Mouse (Mus musculus): ENCODE measurements at regions not wholly inside any gene's neighbourhood (a gene's known extent, or its start where the extent isn't known, plus 50 kb on each side); places are given as distances from the start of the nearest gene placed in this dataset.
A peak's percentile ranks its signal among the peaks of the same experiment; 100 is the strongest.

DNA sequence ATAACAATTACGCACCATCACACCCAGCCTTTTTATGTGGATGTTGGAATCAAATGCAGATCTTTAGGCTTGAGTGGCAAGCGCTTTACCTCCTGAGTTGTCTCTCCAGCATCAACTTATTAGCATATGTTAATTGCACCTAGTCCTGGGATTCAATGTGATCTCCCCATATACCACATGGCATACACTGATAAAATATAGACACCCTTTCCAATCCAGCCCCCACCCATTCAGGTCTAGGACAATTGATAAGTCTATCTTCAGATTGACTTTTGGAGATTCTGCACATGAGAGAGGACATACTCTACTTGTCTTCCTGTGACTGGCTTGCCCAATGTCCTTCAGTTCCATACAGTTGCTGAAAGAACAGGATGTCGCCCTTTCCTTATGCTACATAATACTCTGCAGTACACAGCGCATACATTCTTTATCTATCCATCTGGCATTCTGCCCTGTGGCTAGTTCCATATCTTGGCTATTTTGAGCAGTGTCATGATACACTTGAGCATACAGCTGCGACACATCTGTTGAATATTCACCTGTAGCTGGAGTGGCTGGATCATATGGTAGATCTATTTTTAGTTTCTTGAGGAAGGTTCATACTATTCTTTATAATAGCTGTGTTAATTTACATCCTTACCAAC is 120.3 kb downstream of the Gsdmc2 start:
- no peak for DNase-seq

DNA sequence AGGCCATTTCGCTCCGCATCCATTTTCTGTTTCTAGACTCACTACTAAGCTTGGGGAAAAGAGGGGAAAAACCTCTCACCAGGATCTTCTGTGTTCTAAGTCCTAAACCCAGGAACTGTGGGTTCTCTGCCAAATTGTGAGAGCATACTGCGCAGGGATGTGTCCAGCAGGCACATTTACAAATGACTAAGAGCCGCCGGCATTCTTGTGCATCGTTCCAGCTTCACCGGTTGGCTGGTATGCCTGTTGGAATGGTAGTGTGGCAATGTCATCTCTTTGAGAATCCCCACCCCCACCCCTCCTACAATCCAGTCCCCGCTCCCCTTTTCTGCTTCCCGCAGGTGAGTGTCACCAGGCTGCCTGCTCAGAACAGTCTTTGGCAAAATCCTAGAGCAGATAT is 122.0 kb downstream of the Gsdmc2 start:
- DNase-seq: no peak

DNA sequence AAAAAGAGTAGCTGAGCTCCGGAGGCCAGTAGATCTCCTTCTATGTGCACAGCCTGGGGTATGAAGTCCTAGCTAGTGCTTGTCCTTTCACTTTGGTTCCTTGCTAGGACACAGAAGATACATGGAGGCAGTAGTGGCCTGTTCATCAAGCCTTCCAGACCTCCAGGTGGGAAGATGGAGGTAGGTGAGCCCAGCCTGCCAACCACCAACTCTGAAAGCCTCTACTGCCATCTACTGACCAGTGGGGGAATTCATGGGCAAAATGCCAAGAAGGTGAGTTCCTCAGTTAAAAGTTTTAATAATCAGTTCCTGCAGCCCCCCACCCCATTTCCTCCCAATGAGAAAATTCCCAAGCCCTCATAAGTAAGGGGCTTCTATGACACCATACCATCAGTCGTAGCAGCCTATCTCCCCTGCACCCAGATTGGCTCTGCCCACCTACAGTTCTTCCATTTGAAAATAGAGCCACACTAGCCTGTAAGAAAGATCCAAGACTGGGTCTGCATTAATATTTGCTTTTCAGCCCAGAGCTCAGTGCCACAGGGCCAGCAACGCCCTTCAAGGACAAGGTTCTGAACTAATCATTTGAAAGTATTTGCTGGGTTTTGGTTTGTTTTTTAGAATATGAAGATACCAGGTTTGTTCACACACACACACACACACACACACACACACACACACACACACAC is 123.2 kb downstream of the Gsdmc2 start:
- peak; percentile 63 for DNase-seq

DNA sequence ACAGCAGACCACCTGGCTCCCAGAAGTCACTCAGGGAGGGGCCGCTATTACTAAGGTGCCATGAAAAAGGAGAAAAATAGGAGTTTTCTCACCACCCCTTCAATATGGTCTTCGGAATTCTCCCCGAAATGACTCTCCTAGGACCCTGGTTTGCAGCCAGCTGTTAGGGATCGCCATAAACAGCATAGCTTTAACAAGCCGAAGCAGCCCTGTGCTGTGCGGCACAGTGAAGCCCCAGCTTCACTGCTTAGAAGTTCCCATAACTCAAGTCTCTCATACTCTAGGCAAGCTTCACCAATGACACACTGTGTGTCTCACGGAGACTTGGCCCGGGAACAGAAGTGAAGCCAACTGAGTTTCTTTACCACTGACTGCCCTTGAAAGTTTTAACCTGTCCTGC is 127.2 kb downstream of the Gsdmc2 start:
- DNase-seq: no peak

DNA sequence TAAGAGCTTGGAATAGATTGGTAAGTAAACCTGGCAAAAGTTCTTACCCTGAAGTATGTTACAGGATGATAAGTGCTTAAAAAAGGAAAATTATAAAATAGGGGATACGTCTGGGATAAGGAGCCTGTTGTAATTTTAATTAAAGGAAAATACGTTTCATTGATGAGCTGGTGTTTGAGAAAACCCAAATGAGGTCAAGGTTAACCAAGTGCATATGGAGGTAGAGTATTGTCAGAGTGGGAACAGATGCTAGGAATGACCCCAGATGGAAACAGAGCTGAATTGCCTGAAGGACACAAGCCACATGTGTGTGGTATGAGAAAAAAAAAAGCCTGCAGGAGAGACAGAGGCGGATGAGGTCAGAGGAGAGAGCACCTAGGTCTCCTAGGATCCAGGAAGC is 131.3 kb downstream of the Gsdmc2 start:
- DNase-seq: no peak

DNA sequence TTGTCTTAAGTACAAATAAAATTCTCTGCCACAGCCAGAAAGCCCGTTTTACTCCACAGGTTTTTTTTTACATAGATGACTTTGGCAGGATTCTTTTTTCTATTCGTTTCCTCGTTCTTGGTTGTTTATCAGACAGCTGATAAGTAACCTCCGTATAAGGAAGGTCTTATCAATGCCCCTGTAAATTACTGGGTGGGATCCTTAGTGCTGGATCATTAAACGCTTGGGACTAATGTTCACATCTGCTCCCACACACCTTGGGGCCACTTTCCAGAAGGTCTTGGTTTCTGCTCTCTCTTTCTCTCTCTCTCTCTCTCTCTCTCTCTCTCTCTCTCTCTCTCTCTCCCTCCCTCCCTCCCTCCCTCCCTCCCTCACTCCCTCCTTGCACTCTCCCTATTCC is 134.6 kb downstream of the Gsdmc2 start:
- no peak for DNase-seq

DNA sequence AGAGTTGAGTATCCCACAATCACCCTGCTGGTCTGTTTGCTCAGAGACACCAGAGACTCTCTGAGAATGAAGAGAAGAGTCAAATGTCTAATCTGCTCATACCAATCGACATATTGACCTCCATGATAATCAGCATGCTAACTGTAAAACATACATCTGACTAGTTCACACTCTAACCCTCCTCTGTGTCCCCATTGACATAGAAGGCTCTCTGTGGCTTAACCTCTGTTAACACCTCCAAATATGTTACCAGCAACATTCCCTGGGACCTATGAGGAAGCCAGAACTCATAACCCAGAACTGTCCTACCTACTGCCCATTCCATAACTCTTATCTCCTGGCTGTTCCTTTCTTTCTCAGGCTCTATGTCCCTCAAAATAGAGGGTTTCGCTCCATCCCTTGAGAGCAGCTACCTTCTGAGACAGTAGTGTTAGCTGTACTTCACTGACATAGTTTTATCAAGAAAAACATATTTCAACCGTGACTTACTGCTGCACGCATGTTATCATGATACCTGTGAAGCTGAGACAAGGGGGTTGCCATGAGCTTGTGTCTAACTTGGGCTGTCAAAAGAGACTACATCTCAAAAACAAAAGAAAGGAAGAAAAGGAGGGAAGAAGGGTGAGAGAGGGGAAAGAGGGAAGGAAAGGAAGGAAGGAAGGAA is 135.6 kb downstream of the Gsdmc2 start:
- DNase-seq: peak; percentile 19

DNA sequence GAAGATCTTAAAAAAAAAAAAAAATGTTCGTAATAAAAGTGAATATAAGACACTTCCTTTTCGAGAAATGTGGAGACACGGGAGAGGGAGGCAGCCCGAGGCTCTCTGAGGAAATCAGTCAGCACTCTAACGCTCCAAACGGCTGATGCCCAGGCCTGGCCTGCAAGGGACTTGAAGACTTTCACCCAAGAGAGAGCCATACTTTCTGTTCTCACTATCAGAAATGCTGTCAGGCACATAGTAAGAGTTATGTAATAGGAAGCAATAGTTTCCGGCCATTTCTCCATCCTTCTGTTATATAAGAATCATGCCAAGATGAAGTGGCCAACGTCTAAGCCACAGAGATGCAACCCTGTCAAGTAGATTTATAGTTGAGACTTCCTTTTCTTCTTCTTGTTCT is 140.3 kb downstream of the Gsdmc2 start:
- peak; percentile 13 for DNase-seq

DNA sequence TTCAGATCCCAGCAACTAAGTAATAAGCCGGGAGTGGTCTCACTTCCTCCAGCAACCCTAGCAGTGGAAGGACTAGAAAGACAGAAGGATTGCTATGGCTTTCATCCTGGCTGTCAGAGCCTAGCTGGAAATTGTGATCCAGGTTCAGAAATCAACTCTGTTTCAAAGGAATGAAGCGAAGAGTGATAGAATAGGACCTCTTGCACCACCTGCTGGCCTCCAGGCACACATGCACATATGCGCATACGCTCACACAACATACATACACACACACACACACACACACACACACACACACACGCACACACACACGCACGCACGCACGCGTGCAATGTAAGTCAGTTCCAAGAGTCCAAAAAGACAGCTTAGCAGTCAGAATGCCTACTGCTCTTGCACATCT is 147.1 kb downstream of the Gsdmc2 start:
- no peak for DNase-seq

DNA sequence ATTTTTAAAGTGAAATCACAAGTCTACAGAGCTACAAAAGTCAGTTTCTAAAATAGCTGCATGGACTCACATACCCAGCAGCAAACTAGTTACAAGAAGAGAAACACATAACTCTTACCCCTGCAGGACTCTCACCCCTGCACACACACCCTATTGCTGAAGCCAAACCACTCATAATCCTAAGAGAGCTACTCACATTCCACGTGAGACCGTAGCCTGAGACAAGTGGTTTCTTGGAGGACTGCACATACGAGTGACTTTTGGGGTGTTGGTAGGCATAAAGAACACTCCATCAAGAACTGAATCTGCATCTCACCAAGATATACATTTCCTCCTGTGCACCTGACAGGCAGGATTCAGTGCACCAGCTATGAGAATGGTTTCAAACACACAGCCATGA is 150.8 kb downstream of the Gsdmc2 start:
- DNase-seq: no peak

DNA sequence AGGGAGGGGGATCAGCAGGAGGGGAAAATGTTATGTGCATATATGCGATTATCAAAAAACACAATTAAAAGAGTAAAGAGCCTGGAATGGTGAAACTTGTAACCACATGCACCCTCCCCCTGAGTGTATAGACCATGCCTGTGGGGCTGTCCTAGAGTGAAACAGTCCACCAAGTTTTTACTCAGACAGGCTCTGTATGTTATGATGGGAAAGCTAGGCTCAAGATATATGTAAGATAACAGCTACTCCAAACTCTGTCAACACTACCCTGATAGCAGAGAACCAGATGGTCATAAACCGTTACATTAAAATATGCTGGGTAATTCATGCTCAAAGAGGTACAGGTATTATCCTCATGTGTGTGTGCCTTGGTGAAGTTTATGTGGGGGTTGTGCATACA is 151.4 kb downstream of the Gsdmc2 start:
- no peak for DNase-seq

DNA sequence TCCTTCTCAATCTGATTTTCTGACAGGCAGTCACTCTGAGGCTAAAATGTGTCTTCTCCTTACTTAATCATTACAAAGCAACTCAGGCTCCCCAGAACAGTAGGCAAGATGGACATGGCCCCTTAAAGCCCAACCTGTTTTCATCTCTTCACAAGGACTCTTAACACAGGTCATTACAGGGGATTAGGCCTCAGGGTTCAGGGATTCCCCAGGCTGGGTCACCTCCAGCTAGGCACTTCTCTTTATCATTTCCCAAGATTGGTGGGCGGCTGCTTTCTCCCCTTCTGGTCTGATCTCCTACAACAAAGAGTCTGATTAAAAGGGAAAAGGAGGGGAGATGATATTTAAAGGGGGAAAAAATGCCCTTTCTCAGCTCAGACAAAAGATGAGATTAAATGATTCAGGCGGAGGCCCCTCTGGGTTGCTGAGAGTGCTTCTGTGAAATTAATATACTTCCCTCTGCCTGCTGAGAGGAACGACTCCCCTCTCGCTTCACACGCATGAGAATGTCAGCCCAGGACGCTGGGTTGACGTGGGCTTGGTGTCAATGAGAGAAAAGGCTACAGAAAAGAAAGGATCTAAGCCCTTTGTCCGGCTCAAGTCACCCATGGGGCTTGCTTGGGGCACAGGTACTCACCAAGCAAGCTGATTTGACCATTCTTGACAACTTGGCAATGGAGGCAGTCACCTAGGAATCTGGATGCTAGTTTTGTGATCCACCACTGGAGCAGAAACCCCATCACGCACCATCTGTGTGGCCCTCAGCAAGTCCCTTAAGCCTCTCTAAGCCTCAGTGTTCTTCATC is 152.3 kb downstream of the Gsdmc2 start:
- DNase-seq: no peak

DNA sequence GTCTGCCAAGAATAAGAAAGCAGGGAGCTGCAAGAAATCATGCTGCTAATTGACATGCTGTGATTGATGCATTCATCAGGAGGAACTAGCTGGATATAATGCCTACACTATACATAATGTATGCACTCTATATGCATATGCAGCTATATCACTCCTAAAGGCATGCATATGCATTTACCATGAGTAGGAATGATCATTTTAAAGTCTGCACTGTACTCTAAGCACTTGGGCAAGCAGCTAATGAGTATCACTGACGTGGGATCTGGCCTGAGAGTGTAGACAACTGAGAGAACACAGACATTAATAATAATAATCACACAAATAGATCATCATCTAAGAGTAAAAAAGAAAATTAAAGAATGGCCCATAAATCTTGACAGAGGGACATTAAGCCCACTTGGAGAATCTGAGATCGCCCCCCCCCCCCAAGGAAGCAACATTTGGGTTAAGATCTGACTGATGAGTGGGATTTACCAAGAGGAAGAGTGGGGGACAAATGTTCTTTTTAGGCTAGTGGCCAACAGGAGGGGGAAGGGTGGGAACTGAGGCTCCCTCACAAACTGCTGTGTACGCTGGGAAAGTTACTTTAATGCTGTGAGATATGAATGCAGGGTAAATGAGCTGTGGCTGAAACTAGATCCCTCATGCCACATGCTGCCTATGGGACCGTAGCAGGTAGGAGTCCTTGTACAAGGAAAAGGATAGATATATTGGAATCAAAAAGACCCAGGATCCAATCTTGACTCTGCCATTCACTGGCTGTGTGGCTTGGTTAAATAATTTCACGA is 155.0 kb downstream of the Gsdmc2 start:
- no peak for DNase-seq

DNA sequence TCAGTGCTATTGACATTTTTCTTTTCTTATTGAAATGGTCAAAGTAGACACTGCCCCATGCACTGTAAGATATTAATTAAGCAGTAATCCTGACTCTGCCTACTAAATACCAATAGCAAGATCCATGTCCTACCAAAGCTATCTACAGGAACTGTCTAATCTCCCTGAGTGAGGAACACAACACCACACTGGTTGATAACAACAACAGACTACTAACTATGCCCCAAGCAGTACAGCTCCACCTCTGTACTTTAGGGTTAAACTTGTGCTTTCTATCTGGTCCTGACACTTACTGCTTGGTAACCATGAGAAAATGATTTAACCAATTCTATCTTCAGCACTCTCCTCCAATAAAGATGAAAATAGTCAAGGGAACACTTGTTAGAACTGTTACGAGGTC is 157.1 kb downstream of the Gsdmc2 start:
- no peak for DNase-seq

DNA sequence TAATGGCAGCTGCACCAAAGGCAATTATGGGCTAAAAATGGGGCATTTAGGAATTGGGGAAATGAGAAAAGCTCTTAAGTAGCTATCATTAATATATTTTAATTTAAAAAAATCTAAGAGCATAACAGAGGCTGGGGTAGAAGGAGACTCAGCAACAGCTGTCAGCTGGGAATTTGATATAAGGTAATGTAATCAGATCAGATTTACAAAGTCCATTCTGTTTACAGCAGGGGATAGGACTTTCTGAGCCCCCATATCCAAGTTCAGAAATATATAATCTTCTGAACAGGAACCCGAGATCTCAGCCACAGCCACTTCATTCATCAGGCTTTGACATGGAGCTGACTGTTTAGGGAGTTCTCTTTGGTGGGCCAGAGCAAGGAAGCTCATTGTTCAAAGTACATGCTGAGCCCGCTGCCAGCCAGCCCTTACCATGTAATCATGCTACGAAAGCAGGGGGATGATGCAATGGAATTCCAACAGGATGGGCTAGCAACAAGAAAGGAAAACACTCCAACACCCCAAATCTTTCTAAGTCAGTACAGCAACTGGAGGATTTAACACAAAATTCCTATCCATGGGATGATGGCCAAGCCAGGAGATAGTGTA is 157.9 kb downstream of the Gsdmc2 start:
- DNase-seq: no peak

DNA sequence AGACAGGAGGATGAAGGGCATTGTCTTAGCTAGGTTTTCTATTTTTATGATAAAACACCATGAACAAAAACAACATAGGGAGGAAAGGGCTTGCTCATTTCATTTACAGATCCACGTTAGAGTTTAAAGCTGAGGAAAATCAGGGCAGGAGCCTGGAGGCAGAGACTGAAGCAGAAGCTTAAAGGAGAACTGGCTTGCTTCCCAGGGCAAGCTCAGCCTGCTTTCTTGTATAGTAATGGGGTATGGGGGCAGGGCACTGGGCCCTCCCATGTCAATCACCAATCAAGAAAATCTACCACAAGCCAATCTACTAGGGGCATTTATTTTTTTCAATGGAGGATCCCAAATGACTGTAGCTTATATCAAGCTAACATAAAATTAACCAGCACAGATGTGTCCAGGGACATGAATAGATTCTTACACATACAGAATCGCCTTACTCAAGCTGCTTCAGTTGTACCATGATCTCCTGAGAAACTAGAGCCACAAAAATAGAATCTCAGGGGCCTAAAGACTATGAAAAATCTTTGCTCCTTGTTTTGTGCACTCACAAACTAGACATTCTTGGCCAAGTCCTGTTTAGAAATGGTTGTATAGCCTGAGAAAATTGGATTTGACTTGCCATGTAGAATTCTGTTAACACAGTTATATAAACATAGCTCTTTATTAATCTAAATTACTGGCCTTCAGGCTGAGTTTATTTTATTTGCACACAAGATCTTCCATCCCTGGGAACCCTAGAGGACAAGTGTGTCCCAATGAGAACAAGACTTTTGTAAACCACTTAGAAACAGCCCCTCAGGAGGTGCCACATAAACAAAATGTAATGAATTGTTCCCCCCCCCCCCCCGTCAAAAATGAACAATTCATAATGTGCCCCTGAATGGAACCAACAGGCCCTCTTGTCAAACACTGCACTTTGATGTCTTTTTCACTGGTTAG is 164.7 kb downstream of the Gsdmc2 start:
- no peak for DNase-seq

DNA sequence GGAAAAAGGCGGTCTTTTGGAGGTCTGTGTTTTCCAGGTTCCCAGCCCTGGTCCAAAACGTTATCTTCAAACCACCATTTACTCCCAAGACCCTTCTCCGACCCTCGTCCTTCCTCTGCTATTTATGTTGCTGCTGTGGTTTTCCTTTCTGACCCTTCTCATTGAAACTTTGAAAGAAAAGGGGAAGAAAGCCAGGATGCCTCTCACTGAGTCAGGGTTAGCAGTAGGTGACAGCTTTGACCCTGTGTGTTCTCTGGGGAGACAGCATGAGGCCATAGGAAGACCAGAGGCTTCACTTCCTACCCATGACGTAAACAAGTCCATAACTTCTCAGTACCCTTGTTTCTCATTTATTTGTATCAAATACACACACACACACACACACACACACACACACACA is 166.1 kb downstream of the Gsdmc2 start:
- DNase-seq: no peak

DNA sequence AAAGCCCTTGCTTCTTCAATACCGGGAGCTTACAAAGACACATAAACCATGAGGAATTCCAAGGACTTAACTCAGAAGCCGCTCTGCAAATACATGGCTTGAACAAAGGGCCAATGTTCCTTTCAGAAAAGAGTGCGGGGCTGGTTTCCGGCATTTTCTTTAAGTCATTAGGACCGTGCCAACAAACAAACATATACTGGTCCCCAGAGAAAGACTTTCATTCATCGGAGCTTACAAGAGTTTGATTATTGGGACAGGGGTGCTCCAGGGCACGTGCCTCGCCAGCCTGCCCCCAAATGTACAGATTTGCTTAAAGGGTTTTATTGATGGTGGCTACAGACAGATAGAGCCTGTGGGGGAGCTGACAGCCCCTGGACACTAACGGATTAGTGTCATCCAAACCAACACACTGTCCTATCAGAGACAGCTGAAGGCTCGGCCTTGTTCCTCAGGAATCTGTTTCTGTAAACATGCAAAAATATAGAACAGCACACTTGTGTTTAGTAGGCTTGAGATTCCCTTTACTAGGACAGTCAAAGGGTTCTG is 169.4 kb downstream of the Gsdmc2 start:
- no peak for DNase-seq

DNA sequence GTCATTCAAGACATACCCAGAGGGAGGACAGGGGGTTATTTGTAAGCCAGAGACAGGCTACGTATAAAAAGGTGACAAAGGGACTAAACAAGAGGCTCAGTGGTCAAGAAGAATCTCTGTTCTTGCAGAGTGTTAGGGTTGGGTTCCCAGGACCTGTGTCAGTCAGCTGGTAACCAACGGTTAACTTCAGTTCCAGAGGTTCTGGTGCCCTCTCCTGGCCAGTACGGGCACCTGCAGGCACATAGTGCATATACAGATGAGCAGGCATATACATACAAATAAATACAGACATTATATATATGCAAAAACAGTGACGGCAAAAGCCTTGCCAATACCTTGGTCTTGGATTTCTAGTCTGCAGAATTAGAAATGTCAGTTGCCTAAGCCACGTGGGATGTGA is 170.6 kb downstream of the Gsdmc2 start:
- DNase-seq: no peak

DNA sequence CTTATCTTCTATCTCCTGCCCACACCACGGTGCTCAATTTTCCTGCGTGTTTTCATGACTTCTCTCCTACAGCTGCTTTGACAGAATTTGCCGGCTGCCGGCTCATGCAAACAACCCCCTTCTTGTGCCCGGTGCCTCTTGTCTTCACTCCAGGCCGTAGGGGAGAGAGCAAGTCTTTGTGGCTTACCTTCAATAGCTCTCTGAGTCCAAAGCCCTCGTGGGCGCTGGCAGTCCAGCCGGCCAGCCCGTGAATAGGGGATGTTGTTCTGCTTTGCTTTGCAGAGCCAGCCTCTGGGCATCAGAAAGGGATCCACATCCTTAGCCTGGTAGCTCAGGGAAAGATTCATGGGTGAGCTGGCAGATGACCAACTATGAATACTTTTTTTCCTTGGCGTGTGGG is 173.9 kb downstream of the Gsdmc2 start:
- no peak for DNase-seq

DNA sequence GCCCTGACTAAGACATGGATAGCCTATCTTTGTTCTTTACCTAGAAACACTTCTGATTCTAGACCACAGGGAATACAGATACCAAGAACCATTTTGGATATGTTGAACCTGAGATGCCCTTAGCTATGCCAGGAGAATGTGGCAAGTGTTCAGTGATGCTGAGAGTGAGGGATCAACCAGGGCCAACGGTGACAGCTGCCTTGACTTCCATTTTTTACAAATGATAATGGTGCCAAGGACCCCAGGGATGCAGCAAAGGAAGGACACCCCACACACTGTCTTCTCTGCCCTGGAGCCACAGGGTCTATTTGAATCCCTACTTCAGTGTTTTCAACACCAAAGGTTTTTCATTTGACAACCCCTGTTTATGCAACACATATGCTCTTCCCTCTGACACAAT is 174.4 kb downstream of the Gsdmc2 start:
- no peak for DNase-seq

Data from liver (tissue).